Mouse (Mus musculus) embryonic fibroblast, embryonic 13.5 days (primary cell): ENCODE measurements at regions not wholly inside any gene's neighbourhood (a gene's known extent, or its start where the extent isn't known, plus 50 kb on each side); places are given as distances from the start of the nearest gene placed in this dataset.

Experiments used
- CTCF ChIP-seq: IDR thresholded peaks from 2 replicates; pipeline ENCODE4 v1.5.1; 2011; ENCODE audit warnings: mild to moderate bottlenecking, control low read depth, low read length, moderate library complexity, borderline replicate concordance; ENCODE audit not compliant: insufficient read depth
- POLR2A ChIP-seq: IDR thresholded peaks from 2 replicates; pipeline ENCODE4 v1.6.1; 2011; ENCODE audit warnings: low read depth, mild to moderate bottlenecking, control low read depth, low read length, moderate library complexity

DNA sequence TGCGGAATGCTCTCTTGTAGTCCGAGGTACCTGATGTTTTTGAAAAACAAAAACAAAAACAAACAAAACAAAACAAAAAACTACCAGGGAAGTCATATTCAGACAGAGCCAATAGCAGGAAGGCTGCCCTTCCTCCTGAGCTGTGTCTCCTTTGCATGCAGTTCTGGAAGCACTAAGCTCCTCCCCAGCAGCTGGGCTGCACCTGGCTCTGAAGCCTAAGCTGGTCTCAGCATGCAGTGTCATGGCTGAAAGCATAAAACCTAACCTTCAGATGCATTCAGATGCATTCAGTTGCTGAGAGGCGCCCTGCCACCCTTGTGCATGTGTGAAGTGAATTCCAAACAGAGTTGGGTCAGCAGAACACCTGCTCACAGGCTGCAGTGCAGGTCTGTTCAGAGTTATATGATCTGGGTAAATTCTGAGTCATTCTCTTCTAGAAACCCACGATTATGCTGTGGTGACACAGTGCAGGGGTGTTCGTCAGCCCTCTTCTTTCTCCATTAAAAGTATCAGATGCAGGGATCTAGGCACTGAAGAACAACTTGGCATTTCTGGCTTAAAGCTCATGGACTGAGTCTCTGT is 382.3 kb upstream of the Sox11 start:
- TF ChIP-seq CTCF = no peak
- no peak for TF ChIP-seq POLR2A
